Mouse (Mus musculus) testis, postnatal 10 days (tissue): ENCODE data around the gene Vamp4.

ENCODE experiments used
- DNase-seq: peaks from one replicate; pipeline ENCODE4 v3.0.0; 2021; ENCODE audit warnings: low spot score

Gene Vamp4

GRCm38 (mm10) chr1:162589443-162589842 is 19.1 kb downstream of the Vamp4 start:
- DNase-seq = no peak

- no peak for DNase-seq
Observed at GRCm38 (mm10) chr1:162590415-162590997, 20.2 kb downstream of the Vamp4 start.

- DNase-seq = no peak
Observed at GRCm38 (mm10) chr1:162597379-162598102, 27.2 kb downstream of the Vamp4 start.

GRCm38 (mm10) chr1:162599617-162600016 is 29.3 kb downstream of the Vamp4 start:
- DNase-seq = no peak

GRCm38 (mm10) chr1:162601288-162601687 is 31.0 kb downstream of the Vamp4 start:
- DNase-seq = no peak

GRCm38 (mm10) chr1:162608127-162608526 is 37.8 kb downstream of the Vamp4 start:
- DNase-seq = no peak

- no peak for DNase-seq
Observed at GRCm38 (mm10) chr1:162609633-162610250, 39.4 kb downstream of the Vamp4 start.

- no peak for DNase-seq
Observed at GRCm38 (mm10) chr1:162611191-162611590, 40.9 kb downstream of the Vamp4 start.

- DNase-seq = no peak
Observed at GRCm38 (mm10) chr1:162615511-162615910, 45.2 kb downstream of the Vamp4 start.

GRCm38 (mm10) chr1:162620487-162620886 is 50.2 kb downstream of the Vamp4 start:
- DNase-seq = peak; percentile 32

GRCm38 (mm10) chr1:162623895-162624294 is 53.6 kb downstream of the Vamp4 start:
- peak; percentile 50 for DNase-seq

- DNase-seq = peak; percentile 29
Observed at GRCm38 (mm10) chr1:162625229-162625628, 54.9 kb downstream of the Vamp4 start.

GRCm38 (mm10) chr1:162627821-162628220 is 57.5 kb downstream of the Vamp4 start:
- DNase-seq = peak; percentile 38

- peak; percentile 30 for DNase-seq
Observed at GRCm38 (mm10) chr1:162628326-162628725, 58.0 kb downstream of the Vamp4 start.

GRCm38 (mm10) chr1:162635291-162635931 is 65.1 kb downstream of the Vamp4 start:
- DNase-seq = peak; percentile 29

- DNase-seq = no peak
Observed at GRCm38 (mm10) chr1:162636516-162636915, 66.2 kb downstream of the Vamp4 start.

GRCm38 (mm10) chr1:162638535-162638934 is 68.2 kb downstream of the Vamp4 start:
- DNase-seq = no peak

GRCm38 (mm10) chr1:162639051-162639750 is 68.9 kb downstream of the Vamp4 start, which contains the start of gene Myoc:
TSS of gene Myoc (plus strand) at chr1:162639155.
- no peak for DNase-seq

GRCm38 (mm10) chr1:162639861-162640260 is 69.5 kb downstream of the Vamp4 start:
- DNase-seq = no peak

- no peak for DNase-seq
Observed at GRCm38 (mm10) chr1:162642591-162642990, 72.3 kb downstream of the Vamp4 start.

- DNase-seq = no peak
Observed at GRCm38 (mm10) chr1:162643752-162644151, 73.4 kb downstream of the Vamp4 start.

GRCm38 (mm10) chr1:162646083-162646686 is 75.9 kb downstream of the Vamp4 start:
- DNase-seq = no peak
